ENCODE assay signal across 18 mouse cellular contexts in genomic region chr4:31971437-31971836, GRCm38 (mm10).
"Had no signal": no experiment of that assay in that cellular context is flagged by ENCODE, and none has a peak within 500 bp of the region (broad histone marks: within the 10 kb centered on the region; RNA-seq: fewer than 3 reads in every experiment).

No protein-coding gene starts in this region.

- H3K27ac ChIP-seq: left cerebral cortex, adult 2 months; limb, embryonic 12.5 days; limb, embryonic 15.5 days; liver, embryonic 14.5 days; lung, embryonic 15.5 days; midbrain, embryonic 10.5 days; midbrain, embryonic 15.5 days; neural tube, embryonic 12.5 days; neural tube, embryonic 15.5 days had no signal

- H3K27me3 ChIP-seq: limb, embryonic 12.5 days; limb, embryonic 15.5 days; lung, embryonic 15.5 days; midbrain, embryonic 15.5 days; neural tube, embryonic 12.5 days; neural tube, embryonic 15.5 days had no signal

- H3K36me3 ChIP-seq: limb, embryonic 15.5 days; lung, embryonic 15.5 days; midbrain, embryonic 15.5 days had no signal

- DNase-seq: left cerebral cortex, postnatal 4 days; liver, postnatal 0 days; lung, postnatal 10 days; lung, postnatal 4 days; right cerebral cortex, adult 18-20 months; right cerebral cortex, postnatal 14 days; right cerebral cortex, postnatal 4 days had no signal

- H3K4me2 ChIP-seq: limb, embryonic 12.5 days; limb, embryonic 15.5 days; liver, embryonic 11.5 days; lung, embryonic 15.5 days; midbrain, embryonic 15.5 days; neural tube, embryonic 12.5 days; neural tube, embryonic 15.5 days had no signal

- H3K9ac ChIP-seq: limb, embryonic 12.5 days; limb, embryonic 15.5 days; liver, embryonic 14.5 days; lung, embryonic 15.5 days; midbrain, embryonic 15.5 days; neural tube, embryonic 12.5 days; neural tube, embryonic 15.5 days had no signal

- ATAC-seq: intestine, postnatal 0 days; liver, postnatal 0 days; midbrain, embryonic 15.5 days had no signal

- H3K4me3 ChIP-seq: left cerebral cortex, adult 2 months; limb, embryonic 12.5 days; limb, embryonic 15.5 days; lung, embryonic 15.5 days; midbrain, embryonic 10.5 days; midbrain, embryonic 15.5 days; neural tube, embryonic 12.5 days; neural tube, embryonic 15.5 days had no signal

- H3K9me3 ChIP-seq: limb, embryonic 12.5 days; limb, embryonic 15.5 days; lung, embryonic 15.5 days; midbrain, embryonic 10.5 days; midbrain, embryonic 15.5 days; neural tube, embryonic 12.5 days; neural tube, embryonic 15.5 days had no signal

- H3K4me1 ChIP-seq: limb, embryonic 15.5 days; midbrain, embryonic 10.5 days; neural tube, embryonic 12.5 days had no signal
